Mouse (Mus musculus) T-helper 2 cell (primary cell): ENCODE measurements around the gene Tmtc4.

Source experiments
- in situ Hi-C: fragments of 300-600 bp; cut with MboI, MseI; formaldehyde crosslinking; loops from one replicate; pipeline ENCODE4 v1.15.1; 2025; ENCODE audit warnings: high pct_unique_total_duplicates

The Tmtc4 gene

DNA sequence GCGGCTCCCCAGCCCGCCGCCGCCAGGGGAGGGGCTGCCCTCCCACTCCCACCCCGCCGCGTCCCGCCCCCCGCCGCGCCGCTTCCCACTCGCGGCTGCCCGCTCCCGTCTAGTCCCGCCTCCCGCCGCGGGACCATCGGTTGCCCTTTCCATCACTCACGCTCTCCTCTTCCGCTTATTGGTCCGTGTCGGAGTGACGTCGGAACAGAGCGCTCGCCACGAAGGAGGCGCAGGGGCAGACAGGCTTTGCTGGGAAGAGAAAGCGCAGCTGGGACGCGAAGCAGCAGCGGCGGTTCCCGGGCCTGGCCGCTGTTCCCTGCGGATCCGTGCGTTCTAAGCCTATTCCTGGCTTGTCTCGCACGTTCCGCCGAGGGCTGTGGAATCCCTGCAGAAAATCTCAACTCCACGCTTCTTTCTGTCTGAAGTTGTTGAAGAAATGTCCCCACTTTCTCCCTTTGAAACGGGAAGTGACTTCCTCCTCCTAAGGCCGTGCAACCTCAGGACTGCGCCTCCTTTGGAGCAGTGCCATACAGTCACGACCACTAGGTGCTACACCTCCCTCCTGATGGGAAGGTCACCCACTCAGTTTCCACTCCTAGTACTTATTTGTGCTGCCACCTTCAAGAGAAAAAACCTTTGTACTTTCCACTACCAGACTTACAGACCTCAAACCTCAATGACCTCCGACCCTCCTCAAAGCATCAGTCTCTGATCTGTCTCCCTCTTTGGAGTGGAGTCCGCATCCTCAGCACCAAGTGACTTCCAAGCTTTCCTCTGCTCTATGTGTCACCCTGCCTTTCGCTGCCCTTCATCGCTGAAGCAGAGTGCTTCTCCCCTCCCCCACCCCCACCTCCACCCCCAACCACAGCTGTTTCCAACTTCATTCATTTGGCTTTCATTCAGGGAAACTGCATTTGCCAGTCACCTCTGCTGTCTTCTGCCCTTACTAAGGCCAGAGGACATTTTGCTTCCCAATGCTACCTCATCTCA, at the start of gene Tmtc4:
TSS of gene Tmtc4 (minus strand) at position 810 of the 990 bp plus-strand sequence.
- in situ Hi-C loops: no loop called here

DNA sequence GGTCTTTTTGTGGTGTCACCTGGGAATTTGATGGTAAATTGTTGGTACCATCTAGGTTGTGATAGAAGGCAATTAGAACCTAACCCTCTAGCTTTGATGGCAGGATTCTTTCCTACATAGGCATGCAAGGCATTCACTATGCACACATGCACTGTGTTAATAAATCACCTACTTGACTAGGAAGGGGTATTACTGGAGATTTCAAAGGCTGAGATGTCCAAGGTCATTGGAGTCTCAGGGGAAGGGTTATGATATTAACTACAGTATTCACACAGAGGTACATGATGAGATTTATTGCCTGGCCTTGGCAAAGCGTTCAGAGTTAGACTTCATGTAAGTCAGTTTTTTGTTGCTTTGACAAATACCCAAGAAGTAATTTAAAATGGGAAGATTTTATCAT, 48.6 kb upstream of the Tmtc4 start:
- in situ Hi-C loops: no loop called here

GRCm38 (mm10) chr14:123027876-123028275, 44.0 kb upstream of the Tmtc4 start:
- in situ Hi-C loops: no loop called here

DNA sequence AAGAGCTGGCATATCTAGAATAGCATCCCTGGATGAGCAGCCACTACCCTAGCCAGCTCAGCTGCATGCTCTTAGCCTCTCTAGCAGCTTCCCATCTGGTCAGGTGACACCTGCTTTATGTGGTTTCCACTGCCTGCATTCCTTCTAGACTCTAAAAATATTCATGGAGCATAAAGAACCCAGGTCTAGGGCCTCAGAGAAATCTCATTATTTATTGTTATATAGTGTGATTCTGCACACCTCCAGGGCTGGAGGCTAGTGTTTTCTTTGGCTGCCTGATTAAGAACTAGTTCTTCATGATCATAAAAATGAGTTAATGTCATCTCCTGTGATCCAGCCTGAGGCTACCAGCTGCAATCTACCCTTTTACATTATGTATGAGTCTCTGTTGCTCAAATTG, 39.1 kb upstream of the Tmtc4 start:
- in situ Hi-C loops: no loop called here

- in situ Hi-C loops: no loop called here
These were observed 32.5 kb upstream of the Tmtc4 start for GRCm38 (mm10) chr14:123016310-123016709.

DNA sequence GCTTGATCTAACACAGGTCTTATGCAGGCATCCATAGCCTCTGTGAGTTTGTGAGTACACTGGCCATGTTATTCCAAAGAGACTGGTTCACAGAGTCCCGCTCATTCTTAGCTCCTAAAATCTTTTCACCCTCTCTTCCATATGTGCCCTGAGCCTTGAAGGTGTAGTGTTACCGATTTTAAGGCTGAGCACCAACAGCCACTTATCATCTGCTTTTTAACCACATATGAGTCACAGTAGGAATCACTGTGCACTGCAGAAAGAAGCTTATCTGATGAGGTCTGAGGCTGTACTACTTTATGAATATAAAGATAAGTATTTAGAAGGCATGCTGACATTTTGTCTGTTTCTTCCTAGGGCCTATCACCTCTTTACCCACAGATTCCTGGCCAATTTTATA, 31.9 kb upstream of the Tmtc4 start:
- in situ Hi-C loops: no loop called here

DNA sequence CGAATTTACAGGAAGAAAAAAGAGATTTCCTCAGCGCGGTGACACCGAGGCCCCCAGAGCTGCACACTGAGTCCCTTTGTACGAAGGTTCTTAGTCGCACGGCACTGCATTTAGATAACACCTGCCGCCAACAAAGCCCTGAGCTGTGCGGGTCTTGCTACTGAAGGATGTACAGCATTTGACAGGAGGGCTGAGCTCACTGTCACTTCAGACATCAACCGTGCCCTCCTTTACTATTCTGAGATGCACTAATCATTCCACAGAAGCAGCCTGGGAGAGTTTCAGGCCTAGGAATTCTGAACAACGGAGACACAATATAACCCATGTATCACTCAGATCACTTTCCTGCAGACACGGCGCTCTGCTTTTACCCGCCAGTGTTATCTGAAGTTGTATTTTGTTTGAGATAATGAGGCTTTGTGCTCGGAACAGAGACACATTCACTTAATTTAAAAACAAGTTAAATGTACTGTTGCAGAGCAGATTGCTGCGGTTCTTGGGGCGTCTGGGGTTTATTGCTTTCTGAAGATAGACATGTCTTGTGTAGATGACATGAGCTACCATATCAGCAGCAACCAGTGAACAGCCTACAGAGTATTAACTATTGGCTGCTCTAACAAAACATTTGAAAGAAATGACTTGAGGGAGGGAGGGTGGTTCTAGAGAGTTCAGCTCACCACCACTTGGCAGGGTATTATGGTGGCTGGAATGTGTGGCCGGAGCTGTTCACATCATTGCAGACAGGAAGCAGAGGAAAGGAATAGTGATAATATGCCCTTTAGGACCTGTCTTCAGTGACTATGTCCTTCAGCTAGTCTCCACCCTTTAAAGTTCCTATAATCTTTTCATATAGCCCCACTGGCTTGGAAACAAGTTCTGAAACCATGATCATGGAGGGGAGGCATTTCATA, 25.5 kb upstream of the Tmtc4 start:
- in situ Hi-C loops: no loop called here

GRCm38 (mm10) chr14:123008672-123009071, 24.8 kb upstream of the Tmtc4 start:
- in situ Hi-C loops: no loop called here

GRCm38 (mm10) chr14:123003715-123004114, 19.9 kb upstream of the Tmtc4 start:
- in situ Hi-C loops: no loop called here

GRCm38 (mm10) chr14:123001391-123001790, 17.6 kb upstream of the Tmtc4 start:
- in situ Hi-C loops: no loop called here

GRCm38 (mm10) chr14:122997465-122997864, 13.6 kb upstream of the Tmtc4 start:
- in situ Hi-C loops: no loop called here

DNA sequence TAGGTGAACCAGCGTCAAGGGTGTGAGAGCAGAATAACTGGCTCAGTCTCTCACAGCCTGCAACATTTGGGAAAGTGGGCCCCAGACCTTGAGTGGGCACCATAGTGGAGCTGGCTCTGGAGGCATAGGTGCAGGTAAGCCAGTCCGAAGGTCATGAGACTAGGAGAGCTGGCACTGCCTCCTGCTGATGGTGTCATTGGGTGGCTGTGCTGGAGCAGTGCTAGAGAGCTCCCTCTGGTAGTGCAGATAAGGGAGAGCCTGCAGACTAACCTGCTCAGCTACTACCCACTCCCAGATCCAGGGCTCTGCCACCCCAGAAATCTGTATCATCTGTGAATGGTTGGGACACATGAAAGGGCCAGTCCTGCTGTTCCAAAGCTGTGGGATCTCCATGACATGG, 10.1 kb upstream of the Tmtc4 start:
- in situ Hi-C loops: no loop called here

DNA sequence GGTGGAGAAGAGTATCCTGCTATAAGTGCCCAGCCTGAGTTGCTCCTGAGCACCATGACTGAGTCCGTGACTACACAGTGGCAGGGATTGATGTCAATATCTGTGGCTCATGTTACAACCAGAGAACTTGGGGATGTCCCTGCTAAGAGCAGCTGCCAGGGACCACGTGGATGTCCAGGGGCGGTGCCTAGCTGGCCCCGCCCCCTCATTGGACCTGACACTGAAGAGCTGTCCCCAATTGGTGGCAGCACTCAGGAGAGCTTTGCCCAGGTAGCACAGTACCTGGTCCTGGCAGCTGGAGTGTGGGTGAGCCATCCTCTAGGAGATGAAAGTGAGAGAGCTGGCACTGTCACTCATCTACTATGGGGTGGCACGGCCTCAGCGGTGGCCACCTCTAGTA, 9.1 kb upstream of the Tmtc4 start:
- in situ Hi-C loops: no loop called here

DNA sequence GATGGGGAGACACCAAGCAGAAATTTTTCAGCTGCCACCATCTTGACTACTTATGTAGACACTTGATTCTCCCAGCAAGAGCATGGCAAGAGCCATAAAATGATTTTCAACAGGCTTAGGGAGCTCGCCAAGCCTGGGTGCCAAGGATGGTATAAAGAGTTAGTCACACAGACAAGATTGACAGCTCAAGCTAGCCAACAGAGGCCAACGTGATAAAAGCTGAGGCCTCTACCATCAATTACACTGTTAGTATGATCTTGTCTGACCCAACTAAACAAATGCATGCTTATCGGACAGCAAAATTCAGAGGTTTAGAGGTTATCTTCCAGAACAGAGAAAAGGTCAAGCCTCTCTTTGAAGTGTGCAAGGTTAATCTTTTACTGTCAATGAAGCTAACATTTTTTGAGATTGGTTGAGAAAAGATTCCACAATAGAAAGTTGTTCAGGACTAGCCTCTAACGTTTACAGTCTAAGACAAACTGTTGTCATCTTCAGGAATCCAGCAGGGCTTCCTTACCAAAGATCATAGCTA, 6.8 kb upstream of the Tmtc4 start:
- in situ Hi-C loops: no loop called here

DNA sequence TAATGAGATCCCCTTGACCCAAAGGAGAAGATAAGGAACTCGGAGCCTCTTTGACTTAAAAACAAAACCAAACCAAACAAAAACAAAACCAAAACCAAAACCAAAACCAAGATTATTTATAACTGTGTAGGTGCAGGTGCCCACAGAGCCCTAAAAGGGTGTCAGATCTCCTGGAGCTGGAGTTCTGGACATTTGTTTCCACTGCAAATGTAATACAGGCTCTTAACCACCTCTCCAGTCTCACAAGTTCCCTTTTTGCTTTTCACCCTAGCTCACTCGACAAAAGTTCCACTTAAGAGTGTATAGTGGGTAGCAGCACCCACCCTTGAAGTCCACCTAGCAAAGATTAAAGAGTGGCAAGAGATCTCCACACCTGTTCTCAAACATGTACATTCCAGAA, 2.6 kb upstream of the Tmtc4 start:
- in situ Hi-C loops: no loop called here

GRCm38 (mm10) chr14:122982571-122983225, 1.1 kb downstream of the Tmtc4 start:
- in situ Hi-C loops: no loop called here

DNA sequence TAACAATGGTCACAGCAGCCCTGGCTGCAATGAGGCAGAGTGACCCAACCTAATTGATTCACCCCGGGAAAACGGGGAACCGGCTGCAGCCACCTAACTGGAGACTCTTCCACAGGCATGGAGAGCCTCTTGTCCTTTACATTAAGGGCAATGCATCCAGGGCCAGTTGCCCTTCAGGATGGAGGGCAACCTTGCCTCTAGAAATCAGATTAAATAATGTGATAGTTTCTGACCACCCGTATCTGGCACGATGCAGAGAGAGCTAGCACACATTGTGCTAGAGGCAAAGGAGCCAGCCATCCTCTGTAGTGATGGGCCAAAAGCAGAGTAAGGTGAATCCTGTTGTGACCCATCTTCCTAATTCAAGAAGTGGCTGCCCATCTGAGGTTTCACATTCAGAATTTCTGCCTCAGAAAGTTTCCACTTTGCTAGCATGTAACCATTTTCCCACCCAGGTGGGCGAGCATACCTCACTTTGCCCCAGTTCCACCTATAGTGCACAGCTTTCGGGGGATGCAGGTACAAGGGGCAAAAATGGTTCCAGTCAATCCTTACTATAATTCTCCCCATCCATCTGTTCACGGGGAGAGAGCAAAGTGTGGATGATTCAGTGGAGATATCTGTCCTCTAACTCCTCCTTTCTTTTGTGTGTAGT, 1.9 kb downstream of the Tmtc4 start:
- in situ Hi-C loops: no loop called here

GRCm38 (mm10) chr14:122978871-122979270, 5.0 kb downstream of the Tmtc4 start:
- in situ Hi-C loops: no loop called here

- in situ Hi-C loops: no loop called here
These were observed 6.1 kb downstream of the Tmtc4 start for GRCm38 (mm10) chr14:122977797-122978140.

DNA sequence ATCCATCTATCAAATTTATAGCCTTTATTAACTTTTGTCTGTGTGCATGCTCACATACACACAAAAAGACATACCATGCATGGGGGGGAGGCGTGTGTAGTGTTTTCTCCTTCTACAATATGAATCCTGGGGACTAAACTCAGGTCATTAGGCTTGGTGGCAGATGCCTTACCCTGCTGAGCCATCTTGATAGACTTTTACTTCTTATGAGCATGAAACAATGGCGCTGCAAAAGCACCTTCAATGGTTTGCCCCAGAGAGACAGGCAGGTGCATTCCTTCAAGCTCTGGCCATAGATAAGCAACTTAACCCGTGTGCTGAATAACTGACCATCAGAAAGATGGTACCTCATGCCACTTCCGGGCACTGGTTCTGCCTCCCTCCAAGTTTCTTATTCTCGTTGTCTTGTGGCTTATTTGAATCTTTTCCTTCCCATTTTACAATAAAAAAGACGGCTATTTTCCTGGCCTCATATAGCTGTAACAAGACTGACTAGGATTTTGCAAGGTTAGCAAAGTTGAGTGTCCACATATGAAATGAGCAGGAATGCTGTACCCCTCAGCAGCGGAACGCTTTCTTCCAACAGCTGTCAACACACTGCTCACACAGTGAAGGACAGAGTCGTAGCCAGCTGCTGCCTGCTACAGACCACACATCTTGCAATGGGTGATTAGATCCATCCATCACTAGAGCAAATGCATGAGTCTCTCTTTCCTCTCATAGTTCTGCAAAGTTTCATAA, 6.6 kb downstream of the Tmtc4 start:
- in situ Hi-C loops: no loop called here
